Mouse (Mus musculus) neural tube, embryonic 13.5 days (tissue): ENCODE measurements around the gene Pygo1. TPM values are rescaled to one million over a fixed set of nuclear protein-coding genes. Genes with fewer than 3 reads are reported as not detected.

Source experiments
- ATAC-seq: fragments of 200-750 bp; cut with Nextera tagmentation; 2 replicates; pipeline ENCODE4 v1.8.0; 2017; ENCODE audit warnings: low read depth, mild to moderate bottlenecking, moderate TSS enrichment, moderate library complexity
- H3K27ac ChIP-seq: fragments of 300-500 bp; sonication (generic); replicated peaks from 2 replicates; pipeline ENCODE4 v1.5.1; 2015; ENCODE audit warnings: moderate library complexity, mild to moderate bottlenecking, inconsistent platforms
- H3K27me3 ChIP-seq: fragments of 300-500 bp; sonication (generic); 2 replicates; pipeline ENCODE4 v1.6.1; 2015; ENCODE audit warnings: mild to moderate bottlenecking, inconsistent platforms
- H3K36me3 ChIP-seq: fragments of 300-500 bp; sonication (generic); 2 replicates; pipeline ENCODE4 v1.6.1; 2015; ENCODE audit warnings: mild to moderate bottlenecking, inconsistent platforms
- H3K4me1 ChIP-seq: fragments of 300-500 bp; sonication (generic); replicated peaks from 2 replicates; pipeline ENCODE4 v1.6.1; 2015; ENCODE audit warnings: inconsistent platforms
- H3K4me2 ChIP-seq: fragments of 300-500 bp; sonication (generic); 2 replicates; pipeline ENCODE4 v1.6.1; 2015; ENCODE audit warnings: inconsistent platforms, mild to moderate bottlenecking, moderate library complexity
- H3K4me3 ChIP-seq: fragments of 300-500 bp; sonication (generic); 2 replicates; pipeline ENCODE4 v1.5.1; 2015; ENCODE audit warnings: mild to moderate bottlenecking, inconsistent platforms
- H3K9ac ChIP-seq: fragments of 300-500 bp; sonication (generic); 2 replicates; pipeline ENCODE4 v1.6.1; 2015; ENCODE audit warnings: moderate library complexity, mild to moderate bottlenecking, inconsistent platforms
- H3K9me3 ChIP-seq: fragments of 300-500 bp; sonication (generic); 2 replicates; pipeline ENCODE4 v1.6.1; 2016; ENCODE audit warnings: inconsistent platforms
- WGBS: fragments of 180-500 bp; shearing (Covaris S2); methylation state at CpG from one replicate; pipeline ENCODE4 v1.1.7; 2015; 5-methylcytosine and 5-hydroxymethylcytosine counted together
- polyA plus RNA-seq: library from polyadenylated mRNA; unstranded; fragments of >200 nt; fragmentation: Nextera tagmentation; extraction: Ambion mirVana; gene quantifications from 2 replicates; pipeline ENCODE4 v1.2.1, GENCODE M21; 2015

Pygo1 gene
- polyA plus RNA-seq, 1 experiment from 2014 or later: 12.4 TPM

GRCm38 (mm10) chr9:72894796-72895352 lies 30.6 kb upstream of the Pygo1 start:
- no peak overlapping the region for H3K9ac ChIP-seq
- 93% methylated on average over 6 of the region's 6 CpGs for WGBS
- no peak overlapping the region for H3K4me3 ChIP-seq
- no peak overlapping the region for H3K27ac ChIP-seq
- no peak overlapping the region for H3K4me2 ChIP-seq
- no peaks in the 10 kb centered on the region for H3K27me3 ChIP-seq
- no peaks in the 10 kb centered on the region for H3K9me3 ChIP-seq
- ATAC-seq: no peak
- no peaks in the 10 kb centered on the region for H3K4me1 ChIP-seq
- H3K36me3 ChIP-seq: 0 out of 2 replicates have a peak, but pooled peaks cover 4% of the 10 kb centered on the region

- Histone ChIP-seq H3K9me3 (no peaks in the 10 kb centered on the region), H3K9ac (no peak overlapping the region), H3K27ac (no peak overlapping the region), H3K4me3 (no peak overlapping the region), H3K36me3 (no peaks in the 10 kb centered on the region), H3K4me1 (no peaks in the 10 kb centered on the region), H3K27me3 (no peaks in the 10 kb centered on the region), H3K4me2 (no peak overlapping the region)
- no peak for ATAC-seq
- WGBS: 88% methylated on average over 8 of the region's 8 CpGs
Measured at GRCm38 (mm10) chr9:72902057-72902456, 23.4 kb upstream of the Pygo1 start.

GRCm38 (mm10) chr9:72902611-72903010 lies 22.8 kb upstream of the Pygo1 start:
- 94% methylated on average over 5 of the region's 5 CpGs for WGBS
- no peak for ATAC-seq

GRCm38 (mm10) chr9:72906693-72907103 lies 18.7 kb upstream of the Pygo1 start:
- no peaks in the 10 kb centered on the region for H3K36me3 ChIP-seq
- H3K4me2 ChIP-seq: no peak overlapping the region
- H3K27me3 ChIP-seq: no peaks in the 10 kb centered on the region
- no peak overlapping the region for H3K4me3 ChIP-seq
- no peaks in the 10 kb centered on the region for H3K9me3 ChIP-seq
- no peak for ATAC-seq
- no peak overlapping the region for H3K27ac ChIP-seq
- 66% methylated on average over 6 of the region's 6 CpGs for WGBS
- H3K4me1 ChIP-seq: no peaks in the 10 kb centered on the region
- H3K9ac ChIP-seq: no peak overlapping the region

More at GRCm38 (mm10) chr9:72902611-72903010, 22.8 kb upstream of the Pygo1 start:
- H3K36me3 ChIP-seq: no peaks in the 10 kb centered on the region
- H3K9ac ChIP-seq: no peak overlapping the region
- no peaks in the 10 kb centered on the region for H3K4me1 ChIP-seq
- H3K9me3 ChIP-seq: no peaks in the 10 kb centered on the region
- no peak overlapping the region for H3K4me3 ChIP-seq
- H3K27ac ChIP-seq: no peak overlapping the region
- H3K27me3 ChIP-seq: no peaks in the 10 kb centered on the region
- H3K4me2 ChIP-seq: no peak overlapping the region

GRCm38 (mm10) chr9:72911381-72911780 lies 14.1 kb upstream of the Pygo1 start:
- Histone ChIP-seq H3K9me3 (no peaks in the 10 kb centered on the region), H3K36me3 (no peaks in the 10 kb centered on the region), H3K4me2 (no peak overlapping the region), H3K27me3 (no peaks in the 10 kb centered on the region), H3K4me3 (no peak overlapping the region), H3K4me1 (no peaks in the 10 kb centered on the region), H3K27ac (no peak overlapping the region), H3K9ac (no peak overlapping the region)
- ATAC-seq: no peak
- WGBS: 89% methylated on average over 2 of the region's 2 CpGs

- Histone ChIP-seq H3K9me3 (no peaks in the 10 kb centered on the region), H3K4me3 (no peak overlapping the region), H3K4me1 (no peaks in the 10 kb centered on the region), H3K4me2 (no peak overlapping the region), H3K9ac (no peak overlapping the region), H3K27me3 (no peaks in the 10 kb centered on the region), H3K36me3 (no peaks in the 10 kb centered on the region), H3K27ac (no peak overlapping the region)
- ATAC-seq: no peak
- WGBS: 76% methylated on average over 6 of the region's 6 CpGs
Measured at GRCm38 (mm10) chr9:72913551-72913950, 11.9 kb upstream of the Pygo1 start.

- H3K4me2 ChIP-seq: no peak overlapping the region
- 71% methylated on average over 7 of the region's 7 CpGs for WGBS
Measured at GRCm38 (mm10) chr9:72915728-72916127, 9.7 kb upstream of the Pygo1 start.

GRCm38 (mm10) chr9:72923068-72923467 lies 2.4 kb upstream of the Pygo1 start:
- H3K9ac ChIP-seq: no peak overlapping the region
- 74% methylated on average over 3 of the region's 3 CpGs for WGBS

More at GRCm38 (mm10) chr9:72915728-72916127, 9.7 kb upstream of the Pygo1 start:
- no peak overlapping the region for H3K4me3 ChIP-seq
- no peak overlapping the region for H3K27ac ChIP-seq
- no peaks in the 10 kb centered on the region for H3K36me3 ChIP-seq
- H3K27me3 ChIP-seq: no peaks in the 10 kb centered on the region
- H3K4me1 ChIP-seq: no peaks in the 10 kb centered on the region
- H3K9me3 ChIP-seq: no peaks in the 10 kb centered on the region
- no peak for ATAC-seq
- no peak overlapping the region for H3K9ac ChIP-seq

GRCm38 (mm10) chr9:72925935-72926258 lies 452 bp downstream of the Pygo1 start:
- peak overlapping the region; percentile 96 for H3K9ac ChIP-seq
- H3K4me2 ChIP-seq: peak overlapping the region; percentile 86
- H3K36me3 ChIP-seq: 0 out of 2 replicates have a peak, but pooled peaks cover 4% of the 10 kb centered on the region
- H3K4me3 ChIP-seq: peak overlapping the region; percentile 79
- H3K4me1 ChIP-seq: peaks cover 28% of the 10 kb centered on the region
- H3K27me3 ChIP-seq: peaks cover 8% of the 10 kb centered on the region; the same call in 1 of the 2 replicates
- peak; percentile 66; the same call in 1 of the 2 replicates for ATAC-seq
- 2% methylated on average over 20 of the region's 20 CpGs for WGBS
- no peaks in the 10 kb centered on the region for H3K9me3 ChIP-seq
- peak overlapping the region; percentile 86 for H3K27ac ChIP-seq

More at GRCm38 (mm10) chr9:72923068-72923467, 2.4 kb upstream of the Pygo1 start:
- no peak overlapping the region for H3K4me3 ChIP-seq
- peaks cover 26% of the 10 kb centered on the region for H3K4me1 ChIP-seq
- H3K9me3 ChIP-seq: no peaks in the 10 kb centered on the region
- H3K27me3 ChIP-seq: peaks cover 8% of the 10 kb centered on the region; the same call in 1 of the 2 replicates
- ATAC-seq: no peak
- no peaks in the 10 kb centered on the region for H3K36me3 ChIP-seq
- H3K4me2 ChIP-seq: no peak overlapping the region
- H3K27ac ChIP-seq: no peak overlapping the region

GRCm38 (mm10) chr9:72931166-72931790 lies 5.8 kb downstream of the Pygo1 start:
- Histone ChIP-seq H3K9me3 (no peaks in the 10 kb centered on the region), H3K4me3 (no peak overlapping the region), H3K4me2 (no peak overlapping the region), H3K9ac (no peak overlapping the region), H3K4me1 (peaks cover 20% of the 10 kb centered on the region), H3K27ac (no peak overlapping the region), H3K36me3 (peaks cover 19% of the 10 kb centered on the region), H3K27me3 (no peaks in the 10 kb centered on the region)
- WGBS: 82% methylated on average over 13 of the region's 13 CpGs
- no peak for ATAC-seq

- Histone ChIP-seq H3K4me2 (no peak overlapping the region), H3K9ac (no peak overlapping the region), H3K9me3 (no peaks in the 10 kb centered on the region), H3K36me3 (peaks cover 17% of the 10 kb centered on the region), H3K27ac (no peak overlapping the region), H3K4me1 (no peaks in the 10 kb centered on the region), H3K27me3 (no peaks in the 10 kb centered on the region), H3K4me3 (no peak overlapping the region)
- WGBS: 87% methylated on average over 4 of the region's 4 CpGs
- ATAC-seq: no peak
Measured at GRCm38 (mm10) chr9:72935309-72935708, 9.9 kb downstream of the Pygo1 start.

GRCm38 (mm10) chr9:72936301-72936700 lies 10.9 kb downstream of the Pygo1 start:
- Histone ChIP-seq H3K9me3 (no peaks in the 10 kb centered on the region), H3K27ac (no peak overlapping the region), H3K4me2 (no peak overlapping the region), H3K4me3 (no peak overlapping the region), H3K4me1 (no peaks in the 10 kb centered on the region), H3K27me3 (no peaks in the 10 kb centered on the region), H3K9ac (no peak overlapping the region), H3K36me3 (peaks cover 15% of the 10 kb centered on the region)
- 70% methylated on average over 2 of the region's 2 CpGs for WGBS
- no peak for ATAC-seq

GRCm38 (mm10) chr9:72943424-72943823 lies 18.0 kb downstream of the Pygo1 start:
- peaks cover 38% of the 10 kb centered on the region for H3K36me3 ChIP-seq
- H3K9ac ChIP-seq: no peak overlapping the region
- H3K4me3 ChIP-seq: no peak overlapping the region
- H3K27ac ChIP-seq: no peak overlapping the region
- 0 out of 2 replicates have a peak, but pooled peaks cover 7% of the 10 kb centered on the region for H3K9me3 ChIP-seq
- H3K4me2 ChIP-seq: no peak overlapping the region
- no peaks in the 10 kb centered on the region for H3K4me1 ChIP-seq
- H3K27me3 ChIP-seq: no peaks in the 10 kb centered on the region
- no peak for ATAC-seq
- WGBS: 64% methylated on average over 3 of the region's 3 CpGs
